Mouse (Mus musculus) bone marrow macrophage, adult 2 months (primary cell): ENCODE measurements at regions not wholly inside any gene's neighbourhood (a gene's known extent, or its start where the extent isn't known, plus 50 kb on each side); places are given as distances from the start of the nearest gene placed in this dataset.

Experiments
- H3K27ac ChIP-seq: 2 replicates; pipeline ENCODE4 v1.5.1; 2012; ENCODE audit warnings: low read depth, low read length; ENCODE audit not compliant: insufficient read depth
- H3K4me1 ChIP-seq: 2 replicates; pipeline ENCODE4 v1.6.1; 2012; ENCODE audit warnings: low read length; ENCODE audit not compliant: control insufficient read depth, insufficient read depth
- H3K4me3 ChIP-seq: 2 replicates; pipeline ENCODE4 v1.5.1; 2012; ENCODE audit warnings: mild to moderate bottlenecking, low read length, moderate library complexity; ENCODE audit not compliant: insufficient read depth
- CTCF ChIP-seq: IDR thresholded peaks from 2 replicates; pipeline ENCODE4 v1.5.1; 2012; ENCODE audit warnings: low read depth, mild to moderate bottlenecking, low read length, moderate library complexity
- POLR2A ChIP-seq: IDR thresholded peaks from 2 replicates; pipeline ENCODE4 v1.6.1; 2012; ENCODE audit warnings: mild to moderate bottlenecking, low read depth, low read length, borderline replicate concordance

DNA sequence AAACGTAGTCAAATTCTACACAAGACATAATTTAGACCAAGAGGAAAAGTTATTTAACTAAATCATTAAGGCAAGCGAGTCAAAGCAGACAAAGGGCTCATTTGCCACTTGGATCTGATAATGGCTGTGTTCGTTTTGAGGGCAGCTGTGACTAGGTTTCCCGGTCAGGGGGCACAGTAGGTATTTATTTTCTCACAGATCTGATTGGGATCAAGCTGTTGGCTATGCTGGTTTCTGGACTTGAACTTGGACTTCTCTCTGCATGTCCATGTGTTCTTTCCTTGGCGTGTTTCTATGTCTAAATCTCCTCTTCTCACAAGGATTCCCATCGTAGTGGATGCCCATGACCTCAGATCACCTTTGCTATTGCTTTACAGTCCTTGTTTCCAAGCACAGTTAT is 590.8 kb downstream of the Ptprc start:
- TF ChIP-seq CTCF (no peak), POLR2A (no peak)
- H3K27ac ChIP-seq, result no peak overlapping the region
- no peak overlapping the region for H3K4me3 ChIP-seq
- H3K4me1 ChIP-seq, result no peaks in the 10 kb centered on the region; the same call in 1 of the 2 replicates

- Histone ChIP-seq H3K27ac (no peak overlapping the region), H3K4me3 (no peak overlapping the region), H3K4me1 (no peaks in the 10 kb centered on the region; the same call in 1 of the 2 replicates)
- TF ChIP-seq POLR2A (no peak), CTCF (no peak)
Measured at GRCm38 (mm10) chr1:137584104-137584675, 591.3 kb downstream of the Ptprc start.

DNA sequence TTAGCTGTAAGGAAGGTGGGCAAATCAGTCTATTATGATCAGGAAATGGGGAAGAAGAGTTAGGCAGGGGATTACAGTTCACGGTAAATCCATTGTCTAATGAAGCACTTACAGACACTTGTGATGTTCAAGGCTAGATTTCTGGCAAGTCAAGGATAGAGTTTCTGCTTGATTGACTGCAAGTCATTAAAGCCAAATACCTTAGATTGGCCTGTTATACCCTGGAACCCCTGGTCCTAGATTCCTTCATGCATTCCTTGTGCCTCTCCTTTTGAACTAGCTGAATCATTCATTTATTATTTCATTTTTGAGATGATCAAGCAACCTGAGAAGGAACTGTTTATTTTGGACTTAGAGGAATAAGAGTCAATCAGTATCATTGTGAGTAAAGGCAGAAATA is 597.9 kb downstream of the Ptprc start:
- H3K27ac ChIP-seq, result no peak overlapping the region
- TF ChIP-seq POLR2A, result no peak
- no peak for TF ChIP-seq CTCF
- H3K4me1 ChIP-seq, result no peaks in the 10 kb centered on the region
- no peak overlapping the region for H3K4me3 ChIP-seq

- Histone ChIP-seq H3K4me1 (no peaks in the 10 kb centered on the region), H3K27ac (no peak overlapping the region), H3K4me3 (no peak overlapping the region)
- no peak for TF ChIP-seq CTCF
- no peak for TF ChIP-seq POLR2A
Measured at GRCm38 (mm10) chr1:137576174-137576573, 599.3 kb downstream of the Ptprc start.

- H3K27ac ChIP-seq, result no peak overlapping the region
- H3K4me1 ChIP-seq, result no peaks in the 10 kb centered on the region
- H3K4me3 ChIP-seq, result no peak overlapping the region
- TF ChIP-seq POLR2A (no peak), CTCF (no peak)
Measured at GRCm38 (mm10) chr1:137575380-137575779, 600.1 kb downstream of the Ptprc start.

DNA sequence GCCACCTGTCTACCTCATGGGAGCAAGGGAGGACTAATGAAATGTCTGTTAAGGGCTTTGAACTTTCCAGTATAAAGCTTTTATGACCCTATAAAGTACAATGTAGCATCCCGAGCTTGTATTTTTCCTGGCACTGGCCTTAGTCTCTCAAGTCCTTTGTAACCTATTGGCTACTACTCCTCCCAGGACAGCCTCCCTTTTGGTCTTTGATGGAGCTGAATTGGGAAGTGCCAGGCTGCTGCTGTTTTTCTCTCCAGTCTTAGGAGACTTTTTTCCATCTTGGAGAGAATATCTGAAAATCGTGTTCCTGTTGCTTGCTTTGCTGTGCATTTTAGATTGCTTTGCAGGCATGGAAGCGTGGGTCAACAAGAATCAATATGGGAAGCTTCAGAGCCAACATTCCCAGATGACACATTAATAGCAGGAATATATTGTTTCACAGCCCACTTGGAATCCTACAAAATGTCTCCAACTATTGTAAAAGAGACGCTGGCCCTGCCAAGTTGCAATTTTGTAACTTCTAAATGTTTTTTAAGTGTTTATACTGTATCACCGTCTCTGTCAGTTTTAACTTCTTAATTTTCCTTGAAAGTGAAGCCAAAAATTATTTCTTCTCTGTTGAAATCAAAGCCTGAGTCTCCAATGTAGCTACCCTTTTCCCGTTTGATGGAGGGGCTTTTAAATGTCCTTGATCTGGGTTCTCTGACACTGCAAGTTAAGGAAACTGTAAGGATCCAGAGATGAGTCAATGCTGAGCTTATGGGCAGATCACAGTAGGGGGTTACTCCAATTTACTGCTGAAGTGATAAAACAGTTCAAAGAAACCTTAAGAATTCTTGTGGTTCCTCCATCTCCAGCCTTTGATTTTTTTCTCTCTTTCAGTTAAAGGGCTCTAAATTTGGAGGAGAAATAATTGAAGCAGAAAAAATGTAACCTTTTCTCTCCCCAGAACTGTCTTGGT is 603.3 kb downstream of the Ptprc start:
- H3K27ac ChIP-seq, result no peak overlapping the region
- H3K4me3 ChIP-seq, result no peak overlapping the region
- no peaks in the 10 kb centered on the region for H3K4me1 ChIP-seq
- TF ChIP-seq POLR2A (no peak), CTCF (no peak)

DNA sequence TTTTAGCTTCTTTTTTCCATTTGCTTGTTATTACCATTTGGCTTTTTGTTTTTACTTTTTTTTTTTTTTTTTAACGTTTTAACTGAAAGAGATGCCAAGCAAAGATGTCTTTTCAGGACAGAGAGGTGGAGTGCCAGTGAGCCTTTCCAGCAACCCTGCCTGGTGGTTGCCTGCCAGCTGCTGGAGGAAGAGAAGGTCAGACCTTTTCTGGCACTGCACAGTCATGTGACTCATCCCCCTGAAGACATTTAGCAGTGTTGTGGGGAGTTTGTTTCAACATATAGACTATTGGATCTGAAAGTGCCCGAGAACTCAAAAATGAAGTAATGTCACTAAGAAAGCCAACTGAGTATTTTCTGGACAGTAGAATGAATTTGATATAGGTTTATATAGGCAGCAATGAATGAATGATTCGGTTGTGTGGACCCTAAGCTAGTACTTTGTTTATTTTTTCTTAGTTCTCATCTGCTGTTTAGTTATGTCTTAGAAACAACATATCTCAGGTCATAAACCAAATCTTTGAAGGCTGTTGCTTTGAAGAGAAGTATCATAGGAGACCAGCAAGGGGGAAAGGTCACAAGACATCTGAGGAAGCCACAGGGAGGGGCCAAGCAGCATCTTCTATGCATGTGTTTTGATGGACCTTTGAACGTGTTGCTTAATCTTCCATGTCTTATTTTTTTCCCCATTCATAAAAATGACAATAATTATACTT is 604.2 kb downstream of the Ptprc start:
- no peaks in the 10 kb centered on the region for H3K4me1 ChIP-seq
- TF ChIP-seq CTCF (no peak), POLR2A (no peak)
- no peak overlapping the region for H3K4me3 ChIP-seq
- H3K27ac ChIP-seq, result no peak overlapping the region

- Histone ChIP-seq H3K4me1 (no peaks in the 10 kb centered on the region), H3K27ac (no peak overlapping the region), H3K4me3 (no peak overlapping the region)
- no peak for TF ChIP-seq CTCF
- no peak for TF ChIP-seq POLR2A
Measured at GRCm38 (mm10) chr1:137567526-137567925, 607.3 kb upstream of the Nr5a2 start.

GRCm38 (mm10) chr1:137565573-137566048 is 605.4 kb upstream of the Nr5a2 start:
- Histone ChIP-seq H3K4me3 (no peak overlapping the region), H3K4me1 (no peaks in the 10 kb centered on the region), H3K27ac (no peak overlapping the region)
- TF ChIP-seq CTCF, result no peak
- TF ChIP-seq POLR2A, result no peak

GRCm38 (mm10) chr1:137561686-137562085 is 601.4 kb upstream of the Nr5a2 start:
- TF ChIP-seq POLR2A (no peak), CTCF (no peak)

More at GRCm38 (mm10) chr1:137561686-137562085, 601.4 kb upstream of the Nr5a2 start:
- Histone ChIP-seq H3K4me3 (no peak overlapping the region), H3K27ac (no peak overlapping the region), H3K4me1 (no peaks in the 10 kb centered on the region)
